Mouse (Mus musculus): ENCODE measurements around the gene Gm20823. TPM values are rescaled to one million over a fixed set of nuclear protein-coding genes. Genes with fewer than 3 reads are reported as not detected.
"Not testable (repeated sequence)": the region's sequence is repeated elsewhere in the genome, so short reads cannot be mapped to it uniquely, and the experiment has no call there.

Gene Gm20823
- polyA plus RNA-seq (2015; fragmentation: Nextera tagmentation; extraction: Ambion mirVana), result not detected in 2 replicates

- whole genome bisulfite sequencing, result no CpG with 5 or more reads among the region's 4 CpGs
- not testable (repeated sequence) for H3K27me3 ChIP-seq (replicated peaks; ENCODE audit: control insufficient read depth, insufficient read depth, low read length); H3K27ac ChIP-seq (ENCODE audit: low read length); ATAC-seq; H3K9ac ChIP-seq (replicated peaks; ENCODE audit: low read depth, low read length); H3K36me3 ChIP-seq (ENCODE audit: control insufficient read depth, insufficient read depth); H3K4me2 ChIP-seq (ENCODE audit: low read length); H3K9me3 ChIP-seq (ENCODE audit: control insufficient read depth, low read length); H3K4me1 ChIP-seq (replicated peaks; ENCODE audit: control insufficient read depth, insufficient read depth, low read length); H3K4me3 ChIP-seq (replicated peaks; ENCODE audit: low read length)
Measured at GRCm38 (mm10) chrY:62464745-62465144, at the start of gene Gm20823. Gm20823 (minus strand) TSS chrY:62464845.
